Mouse (Mus musculus) liver, postnatal 0 days (tissue): ENCODE measurements around the gene Mettl16.

ENCODE experiments used
- CTCF ChIP-seq: sonication (generic); IDR thresholded peaks from 2 replicates; pipeline ENCODE4 v1.5.1; 2016; ENCODE audit warnings: antibody characterized with exemption, low read depth
- EP300 ChIP-seq: IDR thresholded peaks from 2 replicates; pipeline ENCODE4 v1.6.1; 2016; ENCODE audit warnings: antibody characterized with exemption, low read depth, mild to moderate bottlenecking

DNA sequence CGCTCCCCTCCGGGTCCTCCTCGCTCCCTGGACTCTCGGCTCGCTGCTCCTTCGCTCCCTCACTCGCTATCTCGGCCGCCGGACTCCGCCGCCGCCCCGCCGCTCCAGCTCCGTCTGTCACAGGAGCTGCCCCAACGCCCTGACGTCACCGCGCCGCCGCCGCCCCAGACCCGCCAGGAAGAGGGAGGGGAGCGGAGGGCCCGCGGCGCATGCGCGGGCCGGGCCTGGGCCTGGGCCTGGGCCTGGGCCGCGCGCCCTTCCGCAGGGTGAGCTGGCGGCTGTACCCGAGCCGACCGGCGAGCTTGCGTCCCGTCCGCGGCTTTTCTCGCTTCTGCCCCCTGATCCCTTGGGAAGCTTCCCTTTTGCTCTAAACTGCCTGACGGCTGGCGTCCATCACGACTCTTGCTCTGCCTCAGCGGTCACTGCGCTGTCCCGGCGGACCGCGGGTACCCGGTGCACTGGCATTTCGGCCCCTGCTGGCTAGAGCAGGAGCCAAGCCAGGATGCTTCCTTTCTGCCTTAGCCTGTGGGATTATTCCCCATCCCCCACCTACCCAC is 46.3 kb upstream of the Mettl16 start, which contains the start of gene Pafah1b1:
- TF ChIP-seq CTCF, result peak; percentile 33
- TF ChIP-seq EP300, result no peak
